Mouse (Mus musculus): ENCODE measurements around the gene Def8. TPM values are rescaled to one million over a fixed set of nuclear protein-coding genes. Genes with fewer than 3 reads are reported as not detected.

The Def8 gene
- polyA plus RNA-seq, 2 experiments = 8.0 to 10.5 TPM

DNA sequence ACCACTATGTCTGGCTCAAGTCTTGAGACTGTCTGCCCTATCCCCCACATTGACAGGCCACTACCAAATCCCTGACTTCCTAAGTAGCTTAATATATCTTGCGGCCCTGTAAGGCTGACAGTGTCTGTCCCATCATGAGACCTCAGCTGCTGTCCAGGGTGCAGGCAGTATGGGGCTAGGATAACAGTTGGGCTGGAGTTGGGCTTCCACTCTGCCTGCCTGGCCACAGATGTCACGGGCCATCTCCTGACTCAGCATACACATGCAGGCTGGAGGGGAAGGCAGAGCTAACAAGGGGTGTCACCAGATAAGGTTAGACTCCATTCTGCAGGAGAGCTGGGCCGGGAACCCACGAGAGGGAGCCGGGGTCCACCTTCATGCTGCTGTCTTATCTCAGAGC lies 83.8 kb downstream of the Def8 start:
- H3K4me1 ChIP-seq (replicated peaks; ENCODE audit: control insufficient read depth in 2 of 2, insufficient read depth in 2 of 2, low read length in 1 of 2) = no peaks in the 10 kb centered on the region
- TF ChIP-seq EP300 (IDR thresholded peaks at IDR 0.05; ENCODE audit: low read depth) = no peak
- no peak for TF ChIP-seq CTCF (IDR thresholded peaks at IDR 0.05; ENCODE audit: low read depth)
- H3K9ac ChIP-seq (replicated peaks) = no peak overlapping the region
- no peak overlapping the region for H3K4me3 ChIP-seq (ENCODE audit: insufficient read depth in 1 of 2, low read depth in 2 of 2, low read length in 2 of 2)
- no peaks in the 10 kb centered on the region for H3K9me3 ChIP-seq (ENCODE audit: control insufficient read depth, low read length)
- DNase-seq (ENCODE audit: low read depth in 3 of 3, low spot score in 3 of 3) (no peak), ATAC-seq (ENCODE audit: insufficient read depth) (peak; percentile 29; the same call in 1 of the 2 replicates)
- no peak overlapping the region for H3K27ac ChIP-seq
- H3K36me3 ChIP-seq (replicated peaks; ENCODE audit: control insufficient read depth, insufficient read depth, low read depth) = peaks cover 14% of the 10 kb centered on the region
- 20% methylated on average over 5 of the region's 5 CpGs for WGBS (ENCODE audit: insufficient replicate concordance)
- H3K27me3 ChIP-seq (ENCODE audit: control insufficient read depth, insufficient read depth, low read length) = no peaks in the 10 kb centered on the region
- H3K4me2 ChIP-seq (ENCODE audit: low read depth) = no peak overlapping the region

DNA sequence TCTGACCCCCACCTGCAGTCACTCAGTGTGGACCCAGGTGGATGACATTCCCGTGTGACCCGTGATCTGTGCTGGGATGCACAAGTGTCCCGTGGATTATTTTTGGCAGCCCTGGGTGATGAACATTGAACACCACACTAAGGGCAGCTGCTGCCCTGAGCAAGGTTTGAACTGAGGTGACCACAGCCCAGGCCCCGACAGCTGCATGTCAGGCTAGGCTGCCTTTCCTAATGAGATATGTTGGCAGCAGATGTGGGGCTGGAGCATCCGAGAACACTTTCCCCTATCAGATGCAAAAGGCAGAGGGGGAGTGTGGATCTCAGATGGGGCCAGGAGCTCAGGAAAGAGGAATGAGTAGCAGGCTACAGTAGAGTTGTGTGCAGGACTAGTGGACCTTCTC lies 87.5 kb downstream of the Def8 start:
- Histone ChIP-seq H3K27ac (no peak overlapping the region), H3K4me2 (ENCODE audit: low read depth) (no peak overlapping the region), H3K27me3 (ENCODE audit: control insufficient read depth, insufficient read depth, low read length) (peaks cover 33% of the 10 kb centered on the region), H3K9me3 (ENCODE audit: control insufficient read depth, low read length) (no peaks in the 10 kb centered on the region), H3K36me3 (replicated peaks; ENCODE audit: control insufficient read depth, insufficient read depth, low read depth) (no peaks in the 10 kb centered on the region), H3K9ac (replicated peaks) (no peak overlapping the region), H3K4me1 (replicated peaks; ENCODE audit: control insufficient read depth in 2 of 2, insufficient read depth in 2 of 2, low read length in 1 of 2) (no peaks in the 10 kb centered on the region), H3K4me3 (ENCODE audit: insufficient read depth in 1 of 2, low read depth in 2 of 2, low read length in 2 of 2) (no peak overlapping the region)
- TF ChIP-seq CTCF (IDR thresholded peaks at IDR 0.05; ENCODE audit: low read depth) (no peak), EP300 (IDR thresholded peaks at IDR 0.05; ENCODE audit: low read depth) (no peak)
- WGBS (ENCODE audit: insufficient replicate concordance) = 56% methylated on average over 5 of the region's 5 CpGs
- no peak for ATAC-seq (ENCODE audit: insufficient read depth)
- DNase-seq (ENCODE audit: low read depth in 3 of 3, low spot score in 3 of 3) = no peak

Other genes starting within 250 kb of the Def8 start
- 0.07 and 0.14 TPM in 2 replicates for gene Dpep1, start 237.3 kb upstream of the Def8 start, polyA plus RNA-seq (2012; rRNA removed)
- 0.06 and 0.23 TPM in 2 replicates for gene Dpep1, start 237.3 kb upstream of the Def8 start, polyA plus RNA-seq (2014; fragmentation: Nextera tagmentation; extraction: Ambion mirVana)
- gene Chmp1a, start 210.8 kb upstream of the Def8 start, polyA plus RNA-seq (2012; rRNA removed) = 29.9 and 30.9 TPM in 2 replicates
- gene Chmp1a, start 210.8 kb upstream of the Def8 start, polyA plus RNA-seq (2014; fragmentation: Nextera tagmentation; extraction: Ambion mirVana) = 42.9 and 44.6 TPM in 2 replicates
- gene Spata33, start 210.7 kb upstream of the Def8 start, polyA plus RNA-seq (2012; rRNA removed) = 0.21 and 0.60 TPM in 2 replicates
- 0.08 and 0.16 TPM in 2 replicates for gene Spata33, start 210.7 kb upstream of the Def8 start, polyA plus RNA-seq (2014; fragmentation: Nextera tagmentation; extraction: Ambion mirVana)
- gene Cdk10, start 198.7 kb upstream of the Def8 start, polyA plus RNA-seq (2012; rRNA removed) = 15.4 and 16.3 TPM in 2 replicates
- gene Cdk10, start 198.7 kb upstream of the Def8 start, polyA plus RNA-seq (2014; fragmentation: Nextera tagmentation; extraction: Ambion mirVana) = 7.2 and 10.1 TPM in 2 replicates
- gene Spata2l, start 187.3 kb upstream of the Def8 start, polyA plus RNA-seq (2012; rRNA removed) = 0.87 and 0.92 TPM in 2 replicates
- 1.5 TPM in 2 replicates for gene Spata2l, start 187.3 kb upstream of the Def8 start, polyA plus RNA-seq (2014; fragmentation: Nextera tagmentation; extraction: Ambion mirVana)
- 8.4 and 8.9 TPM in 2 replicates for gene Zfp276, start 169.3 kb upstream of the Def8 start, polyA plus RNA-seq (2012; rRNA removed)
- gene Zfp276, start 169.3 kb upstream of the Def8 start, polyA plus RNA-seq (2014; fragmentation: Nextera tagmentation; extraction: Ambion mirVana) = 4.7 and 5.9 TPM in 2 replicates
- gene Vps9d1, start 169.2 kb upstream of the Def8 start, polyA plus RNA-seq (2012; rRNA removed) = 7.8 and 8.5 TPM in 2 replicates
- gene Vps9d1, start 169.2 kb upstream of the Def8 start, polyA plus RNA-seq (2014; fragmentation: Nextera tagmentation; extraction: Ambion mirVana) = 2.4 and 3.8 TPM in 2 replicates
- gene Fanca, start 105.0 kb upstream of the Def8 start, polyA plus RNA-seq (2012; rRNA removed) = 22.8 and 24.6 TPM in 2 replicates
- 17.3 and 19.4 TPM in 2 replicates for gene Fanca, start 105.0 kb upstream of the Def8 start, polyA plus RNA-seq (2014; fragmentation: Nextera tagmentation; extraction: Ambion mirVana)
- 3.0 TPM in 2 replicates for gene Spire2, start 90.8 kb upstream of the Def8 start, polyA plus RNA-seq (2012; rRNA removed)
- 2.2 and 2.9 TPM in 2 replicates for gene Spire2, start 90.8 kb upstream of the Def8 start, polyA plus RNA-seq (2014; fragmentation: Nextera tagmentation; extraction: Ambion mirVana)
- 37.8 and 45.6 TPM in 2 replicates for gene Tcf25, start 49.8 kb upstream of the Def8 start, polyA plus RNA-seq (2012; rRNA removed)
- 44.0 and 53.1 TPM in 2 replicates for gene Tcf25, start 49.8 kb upstream of the Def8 start, polyA plus RNA-seq (2014; fragmentation: Nextera tagmentation; extraction: Ambion mirVana)
- gene Mc1r, start 16.4 kb upstream of the Def8 start, polyA plus RNA-seq (2012; rRNA removed) = 0.03 TPM in 2 replicates
- gene Mc1r, start 16.4 kb upstream of the Def8 start, polyA plus RNA-seq (2014; fragmentation: Nextera tagmentation; extraction: Ambion mirVana) = not detected in 2 replicates
- gene Tubb3, start 12.1 kb upstream of the Def8 start, polyA plus RNA-seq (2012; rRNA removed) = 0.70 and 3.8 TPM in 2 replicates
- gene Tubb3, start 12.1 kb upstream of the Def8 start, polyA plus RNA-seq (2014; fragmentation: Nextera tagmentation; extraction: Ambion mirVana) = 0.29 and 0.42 TPM in 2 replicates
- 11.0 and 12.6 TPM in 2 replicates for gene Afg3l1, start 54.4 kb downstream of the Def8 start, polyA plus RNA-seq (2012; rRNA removed)
- gene Afg3l1, start 54.4 kb downstream of the Def8 start, polyA plus RNA-seq (2014; fragmentation: Nextera tagmentation; extraction: Ambion mirVana) = 13.4 and 13.5 TPM in 2 replicates
- 0.03 and 0.15 TPM in 2 replicates for gene Dbndd1, start 91.9 kb downstream of the Def8 start, polyA plus RNA-seq (2012; rRNA removed)
- gene Dbndd1, start 91.9 kb downstream of the Def8 start, polyA plus RNA-seq (2014; fragmentation: Nextera tagmentation; extraction: Ambion mirVana) = 0.15 TPM in 1 of 2 replicates, not detected in the other
- gene Gas8, start 95.3 kb downstream of the Def8 start, polyA plus RNA-seq (2012; rRNA removed) = 1.8 and 3.4 TPM in 2 replicates
- 2.3 and 3.5 TPM in 2 replicates for gene Gas8, start 95.3 kb downstream of the Def8 start, polyA plus RNA-seq (2014; fragmentation: Nextera tagmentation; extraction: Ambion mirVana)
- 1.6 and 2.7 TPM in 2 replicates for gene Rhou, start 230.4 kb downstream of the Def8 start, polyA plus RNA-seq (2012; rRNA removed)
- gene Rhou, start 230.4 kb downstream of the Def8 start, polyA plus RNA-seq (2014; fragmentation: Nextera tagmentation; extraction: Ambion mirVana) = 0.96 and 1.2 TPM in 2 replicates

Data from liver, embryonic 14.5 days (tissue).